Mouse (Mus musculus): ENCODE measurements at regions not wholly inside any gene's neighbourhood (a gene's known extent, or its start where the extent isn't known, plus 50 kb on each side); places are given as distances from the start of the nearest gene placed in this dataset.

DNA sequence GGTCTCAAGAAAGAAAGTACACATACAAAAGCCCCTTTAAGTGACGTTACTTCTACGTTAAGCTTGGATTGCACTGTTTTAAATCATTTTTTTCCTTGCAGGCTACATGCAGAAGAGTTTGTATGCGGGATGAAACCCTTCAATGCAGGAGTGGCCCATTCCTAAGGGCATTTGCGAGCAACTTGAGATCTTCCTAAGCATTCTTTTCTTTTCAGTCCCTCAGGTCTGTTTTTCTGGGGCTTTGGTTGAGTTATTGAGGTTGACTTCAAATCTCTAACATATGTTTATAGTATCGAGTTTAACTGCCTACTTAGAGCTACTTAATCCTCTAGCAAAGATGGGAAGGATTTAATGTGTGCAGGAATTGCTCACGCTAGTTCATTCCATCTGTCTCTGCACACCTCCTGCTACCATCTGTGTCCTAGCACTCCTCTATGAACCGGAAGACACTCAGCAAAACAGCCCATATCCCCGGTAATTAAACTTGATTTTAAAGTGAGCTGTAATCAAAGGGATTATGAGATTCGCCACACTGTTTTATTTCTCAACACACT lies 431.6 kb downstream of the Tns3 start:
- CTCF ChIA-PET: no interaction called here
- POLR2A ChIA-PET: no interaction called here

DNA sequence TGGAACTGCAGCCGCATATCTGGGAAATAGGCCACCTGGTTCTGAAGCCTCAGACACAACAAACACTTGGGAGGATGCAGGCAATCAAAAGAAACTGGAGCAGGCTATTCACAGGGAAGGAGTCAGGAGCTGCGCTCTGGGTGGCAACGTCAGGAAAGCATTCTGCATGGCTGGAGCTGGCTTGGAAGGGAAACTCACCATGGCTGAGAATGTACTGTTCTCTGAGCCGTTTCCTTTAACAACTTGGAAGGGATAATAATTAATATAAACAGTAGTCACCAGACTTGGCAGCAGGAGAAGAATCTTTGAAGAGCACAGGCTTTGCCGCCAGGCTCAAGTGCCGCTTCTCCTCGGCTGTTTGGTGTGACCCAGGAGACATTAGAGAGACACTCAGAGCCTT lies 434.5 kb downstream of the Tns3 start:
- POLR2A ChIA-PET: no interaction called here
- CTCF ChIA-PET: interaction anchor here in 1 of 4 experiments (0.7 kb wide), 1 partner anchor 127 kb away, joined by 4 read pairs; no protein-coding TSS in a partner anchor

DNA sequence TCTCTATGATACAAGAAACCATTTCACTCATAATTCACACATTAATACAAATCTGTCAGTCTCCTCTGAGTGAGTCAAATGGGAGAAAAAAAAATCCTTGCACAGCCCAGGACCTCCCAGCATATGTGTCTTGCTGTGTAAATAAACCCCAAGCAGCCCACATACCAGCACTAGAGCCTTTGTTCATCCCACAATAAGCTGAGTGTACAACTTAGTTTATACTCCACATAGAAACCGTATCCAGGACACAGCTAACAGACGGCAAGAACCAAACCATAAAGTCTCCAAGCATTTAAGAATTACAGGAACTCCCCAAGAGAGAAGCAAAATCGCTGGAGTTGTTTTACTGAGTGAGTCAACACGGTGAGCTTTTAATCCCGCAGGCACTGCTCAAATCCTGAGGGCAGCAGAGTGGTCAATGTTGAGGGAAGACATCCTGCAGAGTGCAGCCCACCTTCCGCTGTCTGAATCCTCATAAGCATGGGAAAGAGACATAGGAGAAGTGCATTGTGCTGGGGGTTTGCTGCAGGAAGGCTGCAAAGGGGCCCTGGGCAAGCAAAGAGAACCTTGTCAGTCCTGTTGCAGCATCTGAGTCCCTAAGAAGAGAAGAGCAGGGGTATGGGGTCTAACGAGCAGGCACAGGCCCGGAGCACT lies 436.4 kb downstream of the Tns3 start:
- POLR2A ChIA-PET: no interaction called here
- CTCF ChIA-PET: no interaction called here

DNA sequence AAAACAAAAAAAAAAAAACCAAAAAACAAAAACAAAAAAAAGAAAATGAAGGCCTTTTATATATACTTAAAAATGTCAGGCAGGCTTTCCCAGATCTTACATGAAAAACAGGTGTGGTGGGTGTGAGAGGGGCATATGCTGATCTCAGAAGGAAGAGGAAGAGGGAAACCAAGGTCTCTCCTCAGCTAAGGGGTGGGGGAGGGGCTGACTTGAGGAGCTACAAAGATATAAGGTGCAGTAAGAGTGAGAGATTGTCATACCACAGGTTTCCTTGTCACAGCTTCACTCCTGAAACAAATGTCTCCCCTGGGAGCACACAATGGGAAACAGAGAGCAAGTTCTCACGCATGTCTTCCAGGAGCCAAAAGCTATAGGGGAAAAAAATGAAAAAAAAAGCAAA lies 440.0 kb downstream of the Tns3 start:
- ChIA-PET POLR2A (no interaction called here), CTCF (interaction anchor here in 2 of 4 experiments (0.6 kb wide), 2 partner anchors 10 to 947 kb away, joined by 3 to 5 read pairs; no protein-coding TSS in a partner anchor)

DNA sequence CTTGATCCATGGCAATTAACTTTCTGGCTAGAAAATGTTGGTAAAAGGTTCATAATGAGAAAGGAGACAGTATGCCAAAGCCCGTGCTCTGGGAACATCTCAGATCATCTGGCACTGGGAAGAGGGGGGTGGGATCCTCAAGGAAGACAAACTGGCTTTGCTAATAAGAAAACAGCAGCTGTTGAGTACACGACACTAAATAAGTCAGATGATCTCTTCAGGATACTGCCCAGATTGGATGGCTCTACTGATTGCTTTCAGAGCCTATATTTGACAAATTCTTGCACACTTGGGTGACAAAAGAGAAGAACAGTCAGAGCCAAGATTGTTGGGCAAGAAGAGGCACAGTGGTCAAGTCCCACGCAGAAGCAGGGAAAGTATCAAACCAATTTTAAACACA lies 443.7 kb downstream of the Tns3 start:
- POLR2A ChIA-PET: no interaction called here
- CTCF ChIA-PET: no interaction called here

DNA sequence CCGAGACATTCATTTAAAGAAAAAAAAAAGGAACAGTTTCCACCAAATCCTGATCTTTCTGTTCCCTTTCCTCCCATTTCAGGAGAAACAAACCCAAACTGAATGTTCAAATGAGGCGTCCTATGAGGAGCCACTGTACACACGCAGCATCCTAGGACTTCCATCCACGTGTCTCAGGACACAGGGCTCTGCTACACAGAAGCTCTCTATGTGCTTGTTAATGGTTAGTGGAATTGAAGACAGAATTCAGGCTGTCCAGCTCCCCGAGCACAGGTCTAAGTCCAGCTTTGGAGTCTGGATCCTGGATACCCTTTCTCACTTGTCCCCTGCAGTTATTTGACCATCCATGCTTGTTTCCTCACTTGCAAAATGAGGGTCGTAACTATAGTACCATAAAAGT lies 444.4 kb downstream of the Tns3 start:
- ChIA-PET POLR2A (no interaction called here), CTCF (no interaction called here)

DNA sequence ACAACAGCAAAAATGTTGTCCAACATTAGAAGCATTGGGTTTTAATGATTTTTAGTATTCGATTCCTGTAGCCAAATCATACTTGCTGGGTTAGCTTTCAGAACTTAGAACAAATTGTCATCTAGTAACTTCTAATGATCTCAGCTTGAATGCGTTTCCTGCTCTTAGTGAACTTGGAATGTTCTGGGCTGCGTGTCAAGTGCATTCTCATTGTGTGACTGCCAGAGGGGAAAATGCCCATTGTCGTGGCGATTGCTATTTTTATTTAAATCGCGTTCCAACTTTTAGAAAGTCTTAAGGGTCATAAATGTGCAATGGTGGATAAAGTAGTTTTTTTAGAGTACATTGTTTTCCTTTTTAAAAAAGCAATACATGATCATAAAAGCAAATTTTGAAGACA lies 448.7 kb downstream of the Tns3 start:
- ChIA-PET CTCF (no interaction called here), POLR2A (no interaction called here)

DNA sequence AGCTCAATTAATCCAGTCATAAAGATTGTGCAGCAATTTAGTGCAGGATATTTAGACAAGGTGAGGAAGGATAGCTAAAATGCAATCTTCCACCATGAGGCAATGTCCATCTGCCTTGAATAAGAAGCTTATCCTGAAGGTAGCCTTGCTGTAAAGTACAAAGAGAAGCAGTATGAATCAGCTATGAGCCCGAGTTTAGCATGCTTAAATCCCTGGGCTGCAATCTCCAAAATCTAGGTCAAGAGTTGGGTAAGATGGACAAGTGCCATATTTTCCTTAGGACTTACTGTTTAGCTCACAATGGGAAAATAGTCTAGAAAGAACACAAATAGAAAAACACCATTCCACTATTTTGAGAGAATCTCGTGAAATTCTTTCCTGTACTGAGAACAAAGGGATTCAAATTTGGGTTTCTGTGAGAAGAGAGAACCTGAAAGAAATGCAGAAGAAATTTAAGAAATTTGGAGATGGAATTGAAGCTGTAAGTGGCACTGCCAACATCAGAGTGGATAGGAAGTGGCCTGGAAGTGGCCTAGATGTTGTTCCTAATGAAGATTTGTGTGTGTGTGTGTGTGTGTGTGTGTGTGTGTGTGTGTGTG lies 449.9 kb downstream of the Tns3 start:
- ChIA-PET POLR2A (no interaction called here), CTCF (no interaction called here)

DNA sequence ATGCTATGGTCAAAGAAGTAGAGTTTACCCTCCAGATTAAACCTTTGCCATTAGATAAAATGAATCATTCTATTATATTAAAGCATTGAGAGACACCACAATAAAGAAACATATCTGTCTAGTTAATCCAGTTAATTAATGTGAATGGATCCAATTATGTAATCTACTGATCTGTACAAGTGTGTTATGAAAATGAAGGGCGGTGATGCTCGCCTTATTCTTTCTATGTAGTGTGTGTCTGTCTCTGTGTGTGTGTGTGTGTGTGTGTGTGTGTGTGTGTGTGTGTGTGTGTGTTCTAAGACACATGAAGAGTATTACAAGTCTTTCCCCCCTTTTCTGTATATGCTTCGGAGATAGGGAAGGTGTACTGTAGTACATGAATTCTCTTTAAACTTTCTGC lies 451.2 kb downstream of the Tns3 start:
- CTCF ChIA-PET: no interaction called here

DNA sequence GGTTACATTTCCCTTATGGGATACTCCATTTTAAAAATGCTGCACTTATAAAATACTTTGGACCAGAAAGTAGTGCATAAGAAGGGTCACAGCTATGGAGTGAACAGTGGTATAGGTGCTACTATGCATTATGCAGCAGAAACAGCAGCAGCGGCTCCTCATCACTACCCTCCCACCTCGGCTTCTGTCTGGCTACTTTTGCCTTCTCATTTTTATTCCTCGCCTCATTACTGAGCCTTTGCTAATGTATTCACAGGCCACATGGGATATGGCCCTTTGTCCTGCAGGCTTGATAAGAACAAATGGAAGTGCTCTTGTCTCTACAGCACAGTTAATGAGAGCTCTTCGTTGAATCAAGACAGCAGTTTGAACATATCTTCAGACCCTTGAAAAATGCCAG lies 451.6 kb downstream of the Tns3 start:
- ChIA-PET CTCF (no interaction called here), POLR2A (no interaction called here)

More for the DNA sequence above, 451.2 kb downstream of the Tns3 start:
- POLR2A ChIA-PET: no interaction called here

DNA sequence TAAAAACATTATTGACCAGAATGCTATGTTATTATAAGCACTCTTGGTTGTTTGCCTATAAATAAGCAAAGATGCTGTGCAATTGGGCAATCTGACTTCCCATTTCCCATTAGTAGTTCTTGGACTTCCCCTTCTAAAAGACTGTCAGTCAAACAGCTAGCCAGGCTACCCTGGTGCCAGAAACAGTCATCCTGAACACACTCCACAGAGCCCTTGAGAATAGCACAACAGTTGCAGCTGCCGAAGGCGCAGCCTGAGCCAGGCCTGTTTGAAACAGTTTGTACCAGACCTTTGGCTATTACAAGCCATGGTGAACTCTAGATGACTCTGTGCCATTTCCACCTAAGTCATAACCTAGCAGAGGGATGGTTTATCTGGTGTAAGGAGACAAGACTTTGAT lies 455.3 kb downstream of the Tns3 start:
- ChIA-PET POLR2A (no interaction called here), CTCF (no interaction called here)

DNA sequence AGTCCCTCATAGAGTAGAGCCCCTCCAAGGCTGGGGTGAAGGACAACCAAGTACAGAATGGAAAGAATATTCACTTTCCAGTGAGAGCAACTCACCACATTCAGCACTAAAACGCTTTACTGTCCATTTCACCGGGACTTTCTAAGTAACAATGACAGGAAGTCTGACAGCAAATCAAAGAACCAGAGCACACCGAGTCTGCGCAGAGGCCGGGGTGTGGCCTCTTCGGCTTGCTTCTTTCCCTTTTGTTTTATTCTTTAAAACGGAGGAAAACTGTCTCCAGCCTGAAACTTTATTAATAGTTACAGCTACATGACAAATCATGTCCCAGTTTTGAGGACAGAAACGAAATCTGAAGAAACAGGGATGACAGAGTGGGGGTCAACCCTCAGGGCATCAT lies 465.0 kb downstream of the Tns3 start:
- ChIA-PET POLR2A (interaction anchor here in 1 of 4 experiments (0.5 kb wide), 1 partner anchor 116 kb away, joined by 3 read pairs; no protein-coding TSS in a partner anchor), CTCF (no interaction called here)

Data from embryonic stem cell, embryonic (primary cell).